Mouse (Mus musculus): Measurements from ENCODE around the gene Slc39a11. TPM values are rescaled to one million over a fixed set of nuclear protein-coding genes. Genes with fewer than 3 reads are reported as not detected.

The Slc39a11 gene
- polyA plus RNA-seq, 3 experiments from 2014 or later, result 12.6 to 17.3 (median 16.9) TPM

- ATAC-seq, result no peak
These were observed 111.4 kb downstream of the Slc39a11 start for GRCm38 (mm10) chr11:113538406-113538917.

- ATAC-seq, result no peak
These were observed 112.2 kb downstream of the Slc39a11 start for GRCm38 (mm10) chr11:113537715-113538114.

- ATAC-seq, result no peak
These were observed 112.7 kb downstream of the Slc39a11 start for GRCm38 (mm10) chr11:113537199-113537586.

GRCm38 (mm10) chr11:113536308-113537198, 113.3 kb downstream of the Slc39a11 start:
- no peak for ATAC-seq

- no peak for ATAC-seq
These were observed 115.5 kb downstream of the Slc39a11 start for GRCm38 (mm10) chr11:113534341-113534740.

- no peak for ATAC-seq
These were observed 115.9 kb downstream of the Slc39a11 start for GRCm38 (mm10) chr11:113533931-113534330.

GRCm38 (mm10) chr11:113528391-113528790, 121.5 kb downstream of the Slc39a11 start:
- no peak for ATAC-seq

GRCm38 (mm10) chr11:113525731-113526130, 124.1 kb downstream of the Slc39a11 start:
- ATAC-seq, result no peak

- no peak for ATAC-seq
These were observed 127.2 kb downstream of the Slc39a11 start for GRCm38 (mm10) chr11:113522726-113523125.

- no peak for ATAC-seq
These were observed 128.2 kb downstream of the Slc39a11 start for GRCm38 (mm10) chr11:113521469-113522190.

GRCm38 (mm10) chr11:113520851-113521461, 128.9 kb downstream of the Slc39a11 start:
- no peak for ATAC-seq

GRCm38 (mm10) chr11:113520373-113520772, 129.5 kb downstream of the Slc39a11 start:
- no peak for ATAC-seq

- no peak for ATAC-seq
These were observed 129.9 kb downstream of the Slc39a11 start for GRCm38 (mm10) chr11:113519973-113520372.

GRCm38 (mm10) chr11:113518176-113518575, 131.7 kb downstream of the Slc39a11 start:
- no peak for ATAC-seq

GRCm38 (mm10) chr11:113516156-113516555, 133.7 kb downstream of the Slc39a11 start:
- ATAC-seq, result no peak

- ATAC-seq, result no peak
These were observed 136.9 kb downstream of the Slc39a11 start for GRCm38 (mm10) chr11:113512976-113513375.

- ATAC-seq, result no peak
These were observed 137.7 kb downstream of the Slc39a11 start for GRCm38 (mm10) chr11:113512150-113512549.

GRCm38 (mm10) chr11:113510969-113511625, 138.8 kb downstream of the Slc39a11 start:
- ATAC-seq, result no peak

GRCm38 (mm10) chr11:113510249-113510648, 139.6 kb downstream of the Slc39a11 start:
- no peak for ATAC-seq

GRCm38 (mm10) chr11:113507716-113508480, 142.0 kb downstream of the Slc39a11 start:
- ATAC-seq, result no peak

GRCm38 (mm10) chr11:113505551-113506160, 144.2 kb downstream of the Slc39a11 start:
- no peak for ATAC-seq

Measured in inflammation-experienced regulatory T-cells, adult 6 months (primary cell).